Mouse (Mus musculus): ENCODE data around the gene Smpdl3a.
A peak's percentile ranks its signal among the peaks of the same experiment; 100 is the strongest.

Gene Smpdl3a

DNA sequence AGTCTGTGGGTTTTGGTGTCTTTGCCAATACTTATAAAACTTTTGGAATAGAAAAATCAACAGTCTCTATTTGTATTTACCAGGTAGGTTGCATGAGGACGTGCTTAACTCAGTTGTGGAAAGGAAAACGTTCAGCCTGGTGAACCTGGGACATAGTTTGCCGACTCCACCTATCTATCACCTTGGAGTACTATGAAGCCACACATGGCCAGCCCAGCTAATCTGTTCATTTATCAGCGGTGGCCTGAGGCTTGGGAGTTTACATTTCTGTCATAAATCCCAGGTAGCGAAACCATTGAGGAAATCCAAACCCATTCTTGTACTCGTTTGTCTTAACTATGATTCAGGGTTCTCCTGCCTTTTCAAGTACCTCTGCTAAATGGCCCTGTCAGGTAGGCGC, at the start of gene Smpdl3a:
TSS of gene Smpdl3a (plus strand) at position 318 of the 400 bp plus-strand sequence.
- no peak for DNase-seq

DNA sequence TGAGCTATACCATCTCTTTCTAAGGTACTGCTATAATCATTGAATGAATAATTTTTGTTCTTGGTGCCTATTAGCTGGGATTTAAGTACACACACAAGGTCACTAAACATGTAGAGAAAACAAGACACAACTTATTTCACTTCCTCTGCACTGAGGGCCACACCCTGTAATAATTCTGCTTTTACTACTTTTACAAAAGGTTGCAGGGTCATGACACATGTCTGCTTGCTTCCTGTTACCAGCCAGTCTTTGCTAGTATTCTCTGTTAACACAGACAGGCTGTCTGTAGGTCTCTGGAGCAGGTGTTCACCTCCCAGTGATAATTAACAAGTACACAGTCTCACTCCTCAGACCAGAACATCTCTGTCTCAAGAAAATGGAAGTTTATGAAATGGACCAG, 48.7 kb upstream of the Smpdl3a start:
- no peak for DNase-seq

DNA sequence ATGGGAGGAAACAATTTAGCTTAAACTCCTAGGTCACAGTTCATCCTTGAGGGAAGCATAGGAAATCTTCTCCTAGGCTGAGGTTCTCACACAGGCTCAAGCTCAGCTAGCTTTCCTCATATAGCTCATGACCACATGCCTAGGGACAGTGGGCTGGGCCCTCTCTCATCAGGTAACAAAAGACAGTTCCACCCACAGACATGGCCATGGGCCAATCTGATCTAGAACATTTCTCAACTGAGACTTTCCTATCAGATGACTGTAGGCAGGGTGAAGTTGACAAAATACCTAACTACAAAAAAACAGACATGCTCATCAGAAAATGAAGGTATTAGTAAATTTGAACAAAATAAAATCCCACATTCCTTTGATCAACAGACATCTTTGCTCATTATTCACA, 47.0 kb upstream of the Smpdl3a start:
- DNase-seq = no peak

DNA sequence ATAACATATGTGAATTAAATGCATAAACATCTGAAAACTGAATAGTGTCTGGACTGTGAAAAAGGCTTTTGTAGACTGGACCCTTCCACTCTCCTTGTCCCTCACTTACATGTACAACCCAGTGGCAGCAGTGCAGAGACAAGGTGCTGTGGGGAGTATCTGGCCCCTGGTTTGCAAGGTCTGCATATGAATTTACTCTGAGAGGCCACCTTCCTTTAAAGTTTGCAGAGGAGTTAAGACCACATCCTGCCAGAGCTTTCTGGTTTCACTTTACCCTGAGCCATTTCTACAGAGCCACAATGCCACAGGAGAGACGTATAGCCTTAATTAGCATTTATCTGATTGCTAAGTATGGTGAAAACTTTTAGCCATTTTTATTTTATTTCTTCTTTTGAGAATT, 40.8 kb upstream of the Smpdl3a start:
- DNase-seq = no peak

DNA sequence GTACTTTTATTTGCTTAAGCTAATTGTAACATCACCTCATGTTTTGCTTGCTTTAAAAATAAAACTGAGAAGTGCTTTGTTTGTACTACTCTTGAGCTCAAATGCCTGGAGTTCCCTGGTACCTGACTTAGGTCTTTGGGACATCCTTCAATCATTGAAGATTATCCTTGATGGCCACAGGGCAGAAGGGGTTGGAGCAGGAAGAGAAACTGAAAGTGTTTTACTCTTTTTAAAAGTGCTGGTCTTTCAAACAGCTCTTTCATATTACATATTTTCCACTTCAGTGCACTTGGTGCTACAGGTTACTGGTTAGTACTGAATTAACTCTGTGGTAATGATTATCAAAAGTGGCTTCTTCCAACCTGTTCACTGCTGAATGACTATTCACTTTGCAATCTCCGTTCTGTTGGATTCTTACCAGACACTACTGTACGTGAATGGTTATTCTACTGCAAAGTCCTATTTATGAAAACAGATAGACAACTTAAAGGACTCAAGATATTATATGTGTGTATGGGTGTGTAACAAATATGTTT, 38.9 kb upstream of the Smpdl3a start:
- DNase-seq = no peak

DNA sequence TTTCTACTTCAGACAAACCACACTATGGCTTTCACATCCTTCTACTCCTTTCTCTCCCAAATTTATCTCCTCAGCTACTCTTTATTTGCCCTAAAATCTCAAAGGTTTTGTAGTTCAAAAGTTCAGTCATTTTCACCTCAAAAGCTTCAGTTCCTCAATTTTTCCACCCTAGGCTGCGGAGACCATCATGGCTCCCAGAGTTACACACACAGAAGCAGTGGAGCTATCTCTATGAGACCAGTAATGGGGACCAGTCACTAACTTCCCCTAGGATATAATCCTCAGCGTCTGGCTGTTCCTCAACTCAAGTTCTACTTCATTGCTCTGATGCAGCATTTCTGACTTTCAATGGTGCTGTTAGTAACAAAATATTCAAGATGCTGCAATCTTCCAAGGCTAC, 35.1 kb upstream of the Smpdl3a start:
- DNase-seq = no peak

DNA sequence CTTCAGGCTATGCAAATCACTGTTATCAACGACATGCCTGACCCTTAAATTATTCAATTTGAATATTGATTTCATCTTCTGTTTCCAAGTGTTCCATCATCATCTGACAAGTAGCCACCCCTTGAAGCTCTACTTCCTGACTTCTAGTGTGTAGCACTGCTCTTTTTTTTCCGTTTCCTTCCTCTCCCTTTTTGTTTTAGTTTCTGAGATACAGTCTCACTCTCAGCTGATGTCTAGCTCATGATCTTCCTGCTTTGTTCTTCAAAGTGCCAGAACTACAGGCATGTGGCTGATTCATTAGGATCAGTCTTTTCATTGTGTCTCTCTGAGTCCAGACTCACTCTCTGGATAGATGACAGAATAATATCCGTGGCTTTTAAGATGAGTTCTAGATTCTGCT, 33.4 kb upstream of the Smpdl3a start:
- no peak for DNase-seq

DNA sequence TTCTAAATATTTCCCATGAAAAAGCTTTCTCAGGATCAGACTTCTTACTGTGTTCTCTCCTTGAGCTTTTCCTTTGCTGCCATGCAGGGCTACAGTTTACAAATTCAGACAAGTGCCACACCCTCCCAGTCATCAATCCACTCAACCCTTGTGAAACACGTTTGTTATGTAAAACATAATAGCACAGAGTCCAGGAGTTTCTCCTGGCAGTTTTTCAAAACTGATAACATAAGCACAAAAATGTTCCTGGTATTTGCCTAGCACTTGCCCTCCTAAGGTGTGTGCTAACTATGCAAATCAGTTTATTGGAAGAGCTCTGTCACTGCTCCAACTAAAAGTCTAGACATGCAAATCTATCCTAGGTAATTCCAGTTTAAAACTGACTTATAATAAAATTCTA, 31.1 kb upstream of the Smpdl3a start:
- no peak for DNase-seq

DNA sequence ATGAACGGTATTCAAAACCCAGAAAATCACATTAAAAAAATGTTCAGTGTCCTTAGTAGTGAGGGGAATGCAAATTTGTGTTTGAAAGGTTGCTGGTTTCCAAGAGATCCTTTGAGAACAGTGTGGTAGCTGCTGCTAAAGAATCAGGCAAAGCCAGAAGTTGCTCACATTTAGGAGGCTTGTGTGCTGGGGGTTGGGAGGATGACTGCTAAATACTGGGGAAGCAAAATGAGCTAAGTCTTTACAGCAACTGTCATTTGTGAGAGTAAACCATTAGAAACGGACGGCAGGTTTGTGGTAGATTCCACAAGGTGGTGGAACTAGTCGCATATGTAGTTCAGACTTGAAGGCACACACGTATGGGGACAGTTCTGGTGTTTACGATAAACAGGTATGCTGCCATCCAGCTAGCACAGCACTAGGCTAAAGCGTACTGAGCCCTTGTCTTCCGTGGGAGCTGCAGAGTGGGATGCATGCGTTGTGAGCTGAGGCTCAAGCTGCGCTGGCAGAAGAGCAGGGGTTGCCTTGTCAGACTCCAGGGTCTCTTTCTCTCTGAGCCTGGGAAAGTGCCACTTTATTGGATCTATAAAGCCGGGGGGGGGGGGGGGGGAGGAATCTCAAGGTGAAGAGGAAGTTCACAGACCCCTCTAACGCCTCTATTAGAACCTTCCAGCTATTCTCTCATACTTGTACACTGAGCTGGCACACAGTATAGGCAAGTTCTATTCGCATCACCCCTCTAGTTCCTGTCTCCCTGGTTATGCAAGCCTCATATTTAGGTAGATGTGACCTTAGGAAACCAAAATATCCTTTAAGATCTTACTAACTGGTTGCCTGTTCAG, 10.6 kb upstream of the Smpdl3a start:
- DNase-seq = no peak

DNA sequence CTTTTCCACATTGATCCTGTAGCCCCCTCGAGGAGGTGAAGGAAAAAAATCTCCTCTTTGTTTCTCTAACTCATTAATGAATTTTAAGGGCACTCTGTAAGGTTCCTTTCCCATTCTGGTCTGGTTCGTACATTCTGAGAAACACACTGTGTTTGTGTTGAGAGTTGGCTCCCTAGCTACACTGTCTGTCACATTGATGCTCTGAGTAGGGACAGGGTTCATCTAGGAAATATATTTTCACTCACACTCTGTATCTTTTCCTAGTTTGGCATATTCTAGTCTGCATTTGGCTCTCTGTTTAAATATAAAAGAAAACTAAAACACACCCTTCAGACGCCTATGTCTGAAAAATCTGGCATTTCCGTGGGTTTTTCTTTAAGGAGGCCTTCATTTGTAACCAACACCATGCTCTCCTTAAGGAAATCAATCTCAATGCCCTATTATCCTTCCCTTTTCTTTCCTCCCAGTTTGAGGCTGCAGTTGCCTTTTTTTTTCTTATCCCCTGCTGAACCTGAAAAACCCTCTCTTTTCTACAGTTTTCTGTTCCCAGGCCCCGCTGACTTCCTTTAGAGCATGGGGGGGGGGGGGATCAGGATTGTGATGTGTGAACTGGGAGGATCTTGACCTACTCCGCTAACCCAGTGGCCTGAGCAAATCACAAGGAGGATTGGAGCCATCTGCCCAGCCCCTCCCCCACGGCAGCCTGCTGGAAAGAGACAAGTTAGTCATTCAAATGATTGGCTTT, 9.8 kb upstream of the Smpdl3a start:
- DNase-seq = peak; percentile 75

DNA sequence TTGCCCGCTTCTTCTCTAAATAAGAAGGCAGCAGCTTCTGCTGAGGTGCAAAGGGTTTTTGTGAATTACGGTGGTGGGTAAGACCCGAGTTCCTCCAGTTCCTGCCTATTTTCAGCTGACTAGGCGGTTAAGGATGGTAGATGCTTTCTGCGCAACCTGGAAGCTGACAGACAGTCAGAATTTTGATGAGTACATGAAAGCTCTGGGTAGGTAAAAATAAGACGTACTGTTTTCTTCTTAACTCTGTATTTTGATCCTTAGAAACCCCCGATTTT, 9.3 kb upstream of the Smpdl3a start, which contains the start of gene Fabp7:
TSS of gene Fabp7 (plus strand) at position 6 of the 275 bp plus-strand sequence.
- DNase-seq = no peak

DNA sequence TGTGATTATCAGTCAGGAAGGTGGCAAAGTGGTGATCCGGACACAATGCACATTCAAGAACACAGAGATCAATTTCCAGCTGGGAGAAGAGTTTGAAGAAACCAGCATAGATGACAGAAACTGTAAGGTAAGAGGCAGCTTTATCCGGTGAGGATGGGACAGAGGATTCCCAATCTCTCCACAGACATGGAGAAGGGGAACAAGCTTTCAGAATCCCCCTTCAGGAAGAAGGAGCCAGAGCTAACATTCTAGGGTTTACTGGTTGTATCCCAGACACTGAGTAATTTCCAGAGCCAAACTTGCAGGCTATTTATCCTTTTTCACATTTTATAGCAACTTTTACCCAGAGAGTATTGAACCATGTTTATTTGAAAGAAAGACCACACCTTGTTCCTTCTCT, 8.6 kb upstream of the Smpdl3a start:
- DNase-seq = no peak

DNA sequence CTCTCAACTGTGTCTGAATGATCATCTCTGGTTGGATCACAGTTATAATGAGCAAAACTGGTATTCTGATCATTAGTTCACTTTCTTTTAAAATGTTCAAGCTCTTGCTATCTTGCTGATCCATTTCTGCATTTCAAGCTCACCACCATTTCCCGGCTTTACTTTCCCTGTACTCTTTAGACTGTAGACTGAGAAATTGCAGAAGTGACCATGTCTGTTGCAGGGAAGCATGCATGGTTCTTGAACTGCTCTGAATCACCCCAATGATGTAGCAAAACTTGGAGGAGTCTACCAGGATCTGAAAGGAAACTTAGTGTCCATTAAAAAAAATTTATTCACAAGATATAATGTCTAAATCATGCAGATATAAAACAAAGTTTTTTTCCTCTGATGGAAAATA, 1.2 kb upstream of the Smpdl3a start:
- DNase-seq = no peak

DNA sequence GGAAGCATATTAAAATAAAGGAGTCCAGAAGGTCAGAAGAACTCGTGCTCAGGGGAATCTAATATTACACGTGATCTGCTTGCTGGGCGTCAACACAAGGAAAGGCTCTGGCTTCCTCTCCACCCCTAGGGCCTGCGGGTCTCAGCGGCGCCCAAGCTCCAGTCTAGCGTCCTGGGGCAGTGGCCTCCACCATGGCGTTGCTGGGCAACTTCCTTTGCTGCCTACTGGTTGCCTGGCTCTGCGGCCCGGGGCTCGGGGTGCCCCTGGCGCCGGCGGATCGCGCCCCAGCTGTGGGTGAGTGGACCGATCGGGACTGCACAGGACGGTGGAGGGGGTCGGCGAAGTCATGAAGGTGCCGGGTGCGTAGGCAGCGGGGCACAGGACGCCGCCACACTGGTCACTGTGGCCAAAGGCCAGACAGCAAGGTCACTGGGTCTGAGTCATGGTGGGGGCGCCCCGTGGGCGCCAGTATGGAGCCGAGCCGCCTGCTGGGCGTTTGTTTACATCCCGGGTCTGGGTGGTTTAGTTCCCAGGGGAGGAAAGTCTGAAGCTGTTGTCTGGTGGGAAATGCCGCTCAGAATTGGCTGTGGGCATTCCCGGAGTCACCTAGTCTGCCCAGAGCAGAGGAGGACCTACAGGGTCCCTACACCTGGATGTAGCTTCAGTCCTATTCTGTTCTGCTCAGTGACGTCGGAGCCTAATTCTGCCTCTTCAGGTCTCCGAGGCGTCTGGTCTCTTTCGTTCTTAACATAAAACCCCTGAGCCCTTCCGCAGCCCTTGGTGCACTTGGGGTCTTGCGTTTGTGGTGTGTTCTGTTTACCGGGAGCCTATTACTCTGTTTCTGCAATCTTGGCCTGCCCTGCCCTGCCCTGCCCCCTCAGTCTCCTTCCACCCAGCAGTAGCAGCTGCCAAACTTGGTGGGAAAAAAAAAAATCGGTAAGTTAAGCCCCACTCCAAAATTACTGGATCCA, 641 bp downstream of the Smpdl3a start:
- peak; percentile 71 for DNase-seq

DNA sequence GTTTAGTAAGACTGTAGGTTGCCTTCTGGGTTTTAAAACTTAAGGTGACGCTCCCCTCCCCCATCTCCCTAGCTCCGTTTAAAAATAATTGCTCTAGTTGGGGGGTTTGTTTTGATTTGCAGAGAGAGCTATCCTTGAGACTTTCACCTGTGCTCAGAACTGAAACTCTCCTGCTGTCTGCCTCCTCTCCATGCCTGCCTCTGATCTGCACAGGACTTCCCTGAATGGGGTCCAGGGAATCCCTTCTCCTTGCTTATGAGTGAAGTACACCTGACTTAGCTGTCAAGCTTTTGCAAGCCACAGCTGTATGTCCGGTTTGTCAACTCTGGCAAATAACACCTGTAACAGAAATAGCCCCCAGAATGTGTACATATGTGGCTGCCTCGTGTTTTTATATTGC, 1.4 kb downstream of the Smpdl3a start:
- peak; percentile 37 for DNase-seq

DNA sequence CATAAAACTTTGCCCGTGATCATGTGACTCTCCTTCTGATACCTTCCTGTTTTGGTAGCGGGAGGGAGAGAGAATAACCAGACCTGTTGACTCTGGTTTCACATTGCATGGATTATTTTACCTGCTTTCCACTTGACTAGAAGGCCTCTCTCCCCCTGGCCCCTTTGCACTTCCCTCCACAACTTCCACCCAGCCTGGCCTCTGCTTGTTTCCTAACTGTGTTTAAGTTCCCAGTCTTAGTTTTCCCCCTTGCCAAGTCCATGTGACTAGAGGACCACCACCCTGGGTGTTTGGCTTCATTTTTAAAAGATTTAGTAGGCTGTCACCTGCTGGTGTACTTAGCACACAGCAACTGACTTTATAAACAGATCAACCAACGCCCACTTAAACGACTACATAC, 1.9 kb downstream of the Smpdl3a start:
- DNase-seq = peak; percentile 64

DNA sequence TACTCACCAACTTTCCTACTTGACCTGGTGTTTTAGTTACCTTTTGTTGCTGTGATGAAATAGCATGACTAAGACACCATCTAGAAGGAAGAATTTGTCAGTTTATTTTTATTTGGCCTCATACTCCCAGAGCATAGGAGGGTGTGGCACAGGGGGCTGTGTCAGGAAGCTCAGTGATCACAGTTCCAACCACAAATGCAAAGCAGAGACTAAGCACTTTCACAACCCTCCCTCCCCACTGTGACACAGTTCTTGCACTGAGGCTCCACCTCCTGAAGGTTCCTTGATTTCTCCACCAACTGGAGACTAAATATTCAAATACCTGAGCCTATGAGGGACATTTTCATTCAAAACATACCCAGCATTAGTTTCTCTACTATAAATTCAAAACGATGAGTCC, 5.4 kb downstream of the Smpdl3a start:
- DNase-seq = no peak

DNA sequence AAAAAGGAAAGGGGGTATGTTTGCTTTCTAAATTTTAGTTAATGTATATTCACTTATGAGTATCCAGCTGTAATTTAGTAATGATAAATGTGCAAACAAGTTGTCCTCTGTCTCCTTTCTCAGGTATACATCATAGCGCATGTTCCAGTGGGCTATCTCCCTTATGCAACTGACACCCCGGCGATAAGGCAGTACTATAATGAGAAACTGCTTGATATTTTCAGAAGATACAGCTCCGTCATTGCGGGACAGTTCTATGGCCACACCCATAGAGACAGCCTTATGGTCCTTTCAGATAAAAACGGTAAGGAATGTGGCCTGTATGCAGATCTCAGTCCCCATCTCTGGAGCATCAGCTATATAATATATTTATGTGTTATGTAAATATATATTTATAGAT, 13.6 kb downstream of the Smpdl3a start:
- no peak for DNase-seq

DNA sequence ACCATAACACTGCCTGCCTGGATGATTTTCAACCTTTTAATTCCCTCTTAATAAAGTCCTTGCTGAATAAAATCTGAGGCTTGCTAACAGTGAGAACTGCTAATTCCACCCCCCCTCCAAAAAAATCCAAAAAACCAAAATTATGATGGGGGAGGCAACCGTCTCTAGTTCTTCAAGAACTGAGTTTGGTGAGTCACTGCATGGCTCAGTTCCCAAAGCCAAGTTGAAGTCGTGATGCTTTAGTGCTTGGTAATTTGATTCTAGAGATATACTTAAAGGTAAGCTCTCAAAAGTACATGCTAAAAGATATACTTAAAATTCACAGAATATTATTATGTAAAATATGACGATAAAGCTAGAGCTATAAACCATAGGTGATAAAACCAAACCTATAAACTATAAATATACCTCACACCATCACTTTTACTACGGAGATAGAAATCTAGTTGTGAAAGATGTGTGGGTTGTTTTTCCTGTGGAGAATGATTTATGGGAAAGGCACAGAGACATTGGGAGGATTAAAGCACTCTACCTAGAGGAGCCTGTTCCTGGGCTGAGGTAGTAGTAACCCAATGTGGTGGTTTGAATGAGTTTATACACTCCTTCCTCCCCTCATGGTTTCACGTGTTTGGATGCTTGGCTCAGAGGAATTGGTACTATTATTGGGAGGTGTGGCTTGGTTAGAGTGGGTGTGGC, 18.2 kb downstream of the Smpdl3a start:
- no peak for DNase-seq

DNA sequence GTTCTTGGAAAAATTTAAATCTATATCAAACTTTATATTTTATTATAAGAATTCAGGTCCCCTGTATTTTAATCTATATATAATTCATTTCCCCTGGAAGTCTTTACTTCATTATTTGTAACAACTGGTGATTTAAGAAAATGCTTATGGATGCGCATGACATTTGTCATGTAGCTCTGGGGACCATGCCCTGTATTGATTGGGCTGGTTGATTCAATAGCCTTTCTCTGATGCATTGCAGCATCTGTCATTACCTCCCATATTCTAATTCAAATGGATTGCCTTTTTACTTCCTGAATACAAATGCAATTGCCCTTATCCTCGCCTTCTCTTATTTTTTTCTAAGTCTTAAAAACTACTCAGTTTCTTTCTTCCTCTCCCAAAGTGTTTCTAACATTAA, 20.2 kb downstream of the Smpdl3a start:
- DNase-seq = no peak

DNA sequence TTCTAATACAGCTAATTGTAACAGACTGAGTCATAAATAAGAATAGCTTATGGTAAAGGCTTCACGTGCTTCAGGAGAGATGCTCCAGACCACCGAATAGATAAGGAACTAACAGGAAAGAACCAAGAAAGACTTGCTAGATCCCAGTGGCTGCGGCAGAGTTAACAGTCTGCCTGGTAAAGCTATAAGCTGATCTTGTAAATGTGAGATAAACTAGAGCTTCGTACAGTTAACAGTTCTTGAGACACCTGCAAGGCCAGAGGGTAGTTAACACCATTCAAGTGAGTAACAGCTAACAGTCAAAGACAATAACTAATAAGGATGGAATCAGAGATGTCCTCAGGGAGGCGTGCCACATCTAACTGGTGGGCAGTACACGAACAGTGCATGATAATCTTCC, 21.7 kb downstream of the Smpdl3a start:
- no peak for DNase-seq

DNA sequence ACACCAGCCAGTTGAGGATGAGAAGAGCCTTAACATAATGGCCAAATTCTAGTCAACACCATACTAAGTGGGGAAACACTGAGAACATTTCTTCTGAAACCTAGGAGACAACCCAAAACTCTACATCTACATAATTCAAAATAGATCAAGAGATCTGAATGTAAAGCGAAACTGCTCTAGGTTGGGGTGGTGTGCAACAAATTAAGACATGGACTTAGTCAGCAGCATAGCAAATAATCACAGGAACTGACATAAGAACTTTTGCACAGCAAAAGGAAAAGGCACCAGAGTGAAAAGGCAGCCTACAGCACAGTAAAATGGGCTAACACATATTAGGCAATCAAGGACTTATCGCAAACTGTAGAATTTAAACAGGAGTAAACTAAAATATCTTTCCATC, 25.1 kb downstream of the Smpdl3a start:
- no peak for DNase-seq

DNA sequence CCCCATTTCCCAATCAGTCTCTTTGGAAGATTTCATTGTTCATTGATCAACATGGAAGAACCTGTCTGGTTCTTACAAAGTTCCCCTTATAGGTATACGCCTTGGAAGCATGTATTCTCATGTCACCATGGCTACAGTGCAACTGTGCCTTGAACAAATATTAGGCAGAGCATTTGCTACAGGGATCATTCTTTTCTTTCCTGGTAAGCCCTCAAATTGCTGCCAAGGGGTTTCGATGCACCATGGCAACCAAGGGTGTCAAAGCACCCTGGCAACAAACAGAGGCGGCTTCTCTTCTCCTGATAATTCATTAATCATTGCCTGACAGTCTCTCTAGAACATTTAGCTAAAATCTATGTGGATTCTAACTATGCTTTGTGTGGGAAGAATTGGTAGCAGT, 28.3 kb downstream of the Smpdl3a start:
- DNase-seq = no peak

Data from kidney, adult 11 months (tissue).